Mouse (Mus musculus) cerebellum, postnatal 36 days (tissue): ENCODE data around the gene Aars.
"Not testable (repeated sequence)": the region's sequence is repeated elsewhere in the genome, so short reads cannot be mapped to it uniquely, and the experiment has no call there.

ENCODE experiments used
- DNase-seq, 2 experiments: peaks; one replicate each; pipeline ENCODE4 v3.0.0; 2021 to 2022; ENCODE audit warnings: mixed read lengths in 2 of 2

Gene Aars

DNA sequence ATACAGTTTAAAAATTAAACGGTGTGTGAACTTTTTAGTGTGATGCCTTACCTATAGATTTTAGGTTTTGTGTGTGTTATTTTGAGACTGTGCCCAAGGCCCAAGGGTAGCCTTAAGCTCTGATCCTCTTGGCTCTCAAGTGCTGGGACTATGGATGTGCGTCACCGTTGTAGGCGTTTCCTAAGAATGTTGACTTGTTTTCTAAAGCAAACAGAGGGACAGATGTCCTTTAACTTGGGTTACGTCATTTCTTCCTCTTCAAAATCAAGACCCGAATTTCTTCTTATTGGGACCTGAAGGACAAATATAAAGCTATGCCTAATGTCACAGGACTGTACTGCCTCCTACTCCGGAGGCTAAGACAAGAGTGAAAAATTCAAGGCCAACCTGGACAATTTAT is at the start of gene Aars:
Gene Aars (plus strand): TSS at position 229 of the 400 bp plus-strand sequence.
- DNase-seq: no peak

DNA sequence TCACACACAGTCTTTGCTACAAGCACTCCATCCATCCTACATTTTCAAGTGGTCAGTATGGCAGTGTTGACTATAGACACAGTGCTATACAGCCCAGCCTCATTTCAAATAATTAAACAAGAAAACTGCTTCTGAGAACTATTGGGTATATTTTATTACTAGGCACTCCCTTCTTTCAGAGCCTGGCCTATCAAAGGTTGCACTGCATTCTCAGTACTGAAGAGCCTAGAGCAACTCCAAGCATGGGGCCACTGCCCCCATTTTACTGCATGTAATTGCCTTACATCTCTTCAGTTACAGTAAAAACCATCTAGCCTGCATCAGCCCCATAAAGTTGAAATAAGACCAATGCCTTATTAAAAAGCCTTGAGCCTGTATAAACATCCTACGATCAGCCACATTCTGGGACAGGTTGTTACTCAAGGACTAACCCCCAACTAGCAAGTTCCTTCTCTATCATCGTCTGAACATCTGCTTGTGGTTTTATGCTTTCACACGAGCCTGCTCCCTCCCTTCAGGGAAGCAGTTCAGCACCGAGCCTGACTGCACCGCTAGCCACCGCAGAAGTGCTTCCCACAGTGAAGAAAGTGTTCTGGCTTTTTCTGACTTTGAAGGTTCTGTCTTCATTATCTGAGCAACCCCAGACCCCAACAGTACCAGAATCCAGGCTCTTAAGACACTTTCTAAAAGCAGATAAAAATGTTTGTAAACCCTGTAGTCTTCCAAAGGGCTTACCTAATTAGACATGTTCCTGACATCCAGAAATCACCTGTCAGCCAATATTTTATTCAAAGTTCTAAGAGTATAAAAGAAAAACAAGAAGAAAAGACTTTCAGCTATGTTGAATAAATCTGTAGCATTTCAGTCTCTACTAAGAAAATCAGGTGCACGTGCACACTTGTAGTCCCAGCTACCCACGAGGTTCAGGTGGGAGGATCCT is 44.9 kb upstream of the Aars start:
- no peak for DNase-seq

DNA sequence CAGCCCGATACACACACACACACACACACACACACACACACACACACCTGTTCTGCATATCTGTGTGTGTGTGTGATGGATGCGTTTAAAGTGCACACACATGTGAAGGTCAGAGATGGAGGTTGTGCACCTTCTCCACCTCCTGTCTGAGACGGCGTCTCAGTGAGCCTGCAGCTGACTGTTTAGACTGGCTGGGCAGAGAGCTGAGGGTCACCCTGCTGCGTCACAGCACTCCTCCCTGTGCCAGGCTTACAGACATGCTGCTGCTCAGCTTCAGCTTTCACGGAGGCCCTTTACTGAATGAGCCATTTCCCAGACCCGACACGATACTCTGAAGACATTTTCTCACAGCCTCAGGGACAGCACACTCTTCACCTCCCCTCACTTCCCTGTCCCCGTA is 42.9 kb upstream of the Aars start:
- DNase-seq: no peak

DNA sequence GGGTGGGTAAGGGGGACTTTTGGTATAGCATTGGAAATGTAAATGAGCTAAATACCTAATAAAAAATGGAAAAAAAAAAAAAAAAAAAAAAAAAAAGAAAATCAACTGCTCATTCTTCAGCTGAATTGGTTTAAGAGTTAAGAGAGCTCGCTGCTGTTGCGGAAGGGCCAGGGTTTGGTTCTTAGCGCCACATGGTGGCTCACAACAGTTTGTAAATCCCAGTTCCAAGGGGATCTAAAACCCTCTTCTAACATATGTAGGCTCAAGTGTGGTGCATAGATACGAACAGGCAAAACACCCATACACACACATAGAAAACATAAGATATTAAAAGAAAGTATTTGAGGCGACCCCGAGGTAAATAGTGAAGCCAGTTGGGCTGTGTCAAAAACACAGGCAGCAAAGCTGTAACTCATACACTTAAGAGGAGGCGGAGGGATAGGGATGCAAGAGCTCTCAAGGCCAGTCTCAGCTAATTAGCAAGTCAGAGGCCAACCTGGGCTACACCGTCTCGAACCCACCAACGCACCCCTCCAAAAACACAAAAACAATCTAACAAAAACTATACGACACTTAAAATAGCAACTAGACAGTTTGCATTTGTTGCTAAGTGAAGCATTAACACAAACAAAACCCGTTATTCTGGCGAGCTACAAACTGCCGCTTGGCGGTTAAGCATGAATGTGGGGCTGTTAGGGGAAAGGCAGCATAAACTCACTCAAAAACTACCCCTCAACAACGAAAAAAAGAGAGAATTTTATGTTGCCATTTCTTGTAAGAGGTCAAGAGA is 36.1 kb upstream of the Aars start:
- DNase-seq: no peak

- peak; percentile 89 to 90 for DNase-seq
Measured at GRCm38 (mm10) chr8:110997547-110998531, 35.1 kb upstream of the Aars start, which contains the start of gene Ddx19a. Ddx19a (minus strand) TSS chr8:110997800.

GRCm38 (mm10) chr8:111010230-111010991 is 22.5 kb upstream of the Aars start:
- not testable (repeated sequence) for DNase-seq

- not testable (repeated sequence) for DNase-seq
Measured at GRCm38 (mm10) chr8:111026609-111027008, 6.3 kb upstream of the Aars start.

DNA sequence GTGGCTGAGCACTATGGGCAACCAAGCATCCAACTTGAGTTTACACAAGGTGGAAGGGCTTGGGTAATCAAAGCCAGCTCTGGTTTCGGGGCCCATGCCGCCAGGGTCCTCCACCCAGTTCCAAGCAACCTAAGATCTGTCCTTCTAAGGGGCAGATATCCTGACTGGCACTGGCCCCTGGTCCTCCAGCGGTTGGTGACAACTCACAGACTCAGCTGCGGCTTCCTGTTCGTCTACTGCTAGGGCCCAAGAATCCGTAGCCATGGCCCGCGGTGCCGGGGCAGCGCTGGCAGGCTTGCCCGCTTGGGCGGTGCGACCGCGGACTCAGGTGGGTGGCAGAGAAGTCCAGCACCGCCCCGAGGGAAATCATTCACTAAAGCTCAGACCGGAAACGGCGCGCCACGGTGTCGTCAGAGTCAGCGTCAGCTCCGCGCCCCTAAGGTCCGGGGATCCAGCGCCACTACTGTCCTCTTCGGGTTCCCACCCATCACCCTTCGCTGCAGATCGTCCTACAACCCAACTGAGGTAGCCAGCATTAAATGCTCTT is 5.5 kb upstream of the Aars start:
- peak; percentile 88 to 89 for DNase-seq

DNA sequence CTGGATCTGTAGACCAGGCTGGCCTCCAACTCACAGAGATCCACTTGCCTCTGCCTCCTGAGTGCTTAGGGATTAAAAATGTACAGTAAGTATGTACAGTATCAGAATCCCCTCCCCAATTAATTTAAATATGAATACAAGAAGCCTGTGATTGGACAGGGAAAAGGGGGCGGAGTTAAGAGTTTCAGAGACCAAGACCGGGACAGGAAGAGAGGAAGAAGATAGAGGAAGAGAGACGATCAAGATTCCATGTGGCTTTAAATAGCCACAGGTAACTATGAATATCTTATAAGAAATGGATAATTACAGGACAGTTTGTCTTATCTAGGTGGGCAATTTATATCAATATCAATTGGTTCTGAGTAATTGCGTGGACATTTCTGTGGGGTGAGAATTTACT is 3.4 kb upstream of the Aars start:
- DNase-seq: no peak

- no peak for DNase-seq
Measured at GRCm38 (mm10) chr8:111030045-111030444, 2.9 kb upstream of the Aars start.

DNA sequence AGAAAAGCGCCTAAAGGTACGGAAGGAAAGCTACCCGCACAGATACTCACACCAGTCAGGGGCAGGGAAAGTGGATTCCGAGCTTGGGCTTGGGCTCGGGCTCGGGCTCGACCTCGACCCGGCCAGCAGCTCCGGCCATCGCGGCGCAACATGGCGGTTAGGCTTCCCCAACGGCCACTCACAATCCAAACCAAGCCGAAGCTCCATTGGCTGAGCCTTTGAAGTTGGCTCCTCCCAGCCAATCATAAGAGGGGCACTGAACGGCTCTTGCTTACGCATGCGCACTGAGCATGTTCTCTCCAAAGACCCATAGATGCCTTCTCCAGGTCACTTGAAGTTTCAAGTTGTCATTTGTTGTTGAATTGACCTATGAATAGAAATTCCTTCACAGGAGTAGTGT is 1.4 kb upstream of the Aars start, which contains the start of gene Ddx19b:
Gene Ddx19b (minus strand): TSS at position 180 of the 400 bp plus-strand sequence.
- DNase-seq: no peak

GRCm38 (mm10) chr8:111033482-111034215 is 705 bp downstream of the Aars start:
- DNase-seq: peak; percentile 95 to 98

GRCm38 (mm10) chr8:111034276-111034675 is 1.3 kb downstream of the Aars start:
- DNase-seq: peak; percentile 38 to 45

DNA sequence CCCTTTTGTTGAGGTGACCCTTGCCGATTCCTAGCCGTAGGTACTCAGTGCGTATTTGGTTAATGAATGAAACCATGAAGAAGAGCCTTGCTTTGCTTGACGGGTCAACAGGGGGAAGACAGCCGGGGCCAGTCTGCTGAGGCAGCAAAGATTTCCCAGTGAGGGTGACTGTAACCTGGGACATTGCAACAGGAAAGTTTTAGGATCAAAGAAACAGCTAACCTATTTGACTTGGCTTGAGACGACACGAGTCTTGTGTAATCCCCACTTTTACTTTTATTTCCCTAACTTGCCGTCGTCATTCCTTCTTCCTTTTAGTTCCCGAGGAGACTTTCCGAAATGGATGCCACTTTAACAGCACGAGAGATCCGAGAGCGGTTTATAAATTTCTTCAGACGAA is 3.6 kb downstream of the Aars start:
- no peak for DNase-seq

- no peak for DNase-seq
Measured at GRCm38 (mm10) chr8:111042546-111042945, 9.6 kb downstream of the Aars start.

DNA sequence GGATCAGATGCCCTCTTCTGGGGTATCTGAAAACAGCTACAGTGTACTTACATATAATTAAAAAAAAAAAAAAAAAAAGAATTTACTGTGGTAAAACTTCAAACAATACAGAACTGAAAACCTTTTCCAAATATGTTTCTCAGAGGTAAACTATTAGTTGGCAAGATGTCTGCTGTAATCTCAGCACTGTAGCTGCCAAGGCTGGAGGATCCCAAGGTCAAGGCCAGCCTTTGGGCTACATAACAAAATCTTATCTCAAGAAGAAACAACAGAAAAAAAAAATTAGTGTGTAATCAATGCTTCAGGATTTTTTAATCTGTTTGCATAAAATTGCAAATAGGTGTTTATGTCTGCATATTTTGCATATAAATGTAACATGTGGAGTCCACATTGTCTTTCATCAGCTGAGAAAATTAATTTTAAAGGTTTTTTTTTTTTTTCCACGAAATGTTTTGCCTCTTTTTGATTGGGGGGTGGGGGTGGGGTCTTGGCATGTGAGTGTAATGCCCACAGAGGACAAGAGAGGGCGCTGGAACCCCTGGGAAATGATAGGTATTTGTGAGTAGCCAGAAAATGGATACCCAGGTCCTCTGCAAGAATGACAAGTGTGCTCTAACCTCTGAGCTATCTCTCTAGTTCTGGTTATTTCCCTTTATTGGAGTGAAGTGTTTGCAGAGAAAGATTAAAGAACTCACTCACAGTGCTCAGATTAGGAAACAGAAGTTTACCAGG is 11.2 kb downstream of the Aars start:
- no peak for DNase-seq

DNA sequence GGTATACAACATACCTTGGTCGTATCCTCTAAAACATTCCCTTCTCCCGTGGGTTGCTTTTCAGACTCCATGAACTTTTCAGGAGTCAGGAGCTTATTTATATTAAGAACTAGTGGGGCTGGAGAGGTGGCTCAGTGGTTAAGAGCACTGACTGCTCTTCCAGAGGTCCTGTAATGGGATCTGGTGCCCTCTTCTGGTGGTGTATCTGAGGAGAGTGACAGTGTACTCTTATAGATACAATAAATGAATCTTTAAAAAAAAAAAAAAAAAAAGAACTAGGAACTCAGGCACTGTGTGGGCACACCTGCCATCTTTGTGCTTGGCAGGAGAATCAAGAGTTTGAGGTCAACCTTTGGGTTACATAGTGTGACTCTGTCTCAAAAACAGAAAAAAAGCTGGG is 15.8 kb downstream of the Aars start:
- no peak for DNase-seq

- DNase-seq: no peak
Measured at GRCm38 (mm10) chr8:111049106-111049505, 16.2 kb downstream of the Aars start.

GRCm38 (mm10) chr8:111053827-111054518 is 21.0 kb downstream of the Aars start:
- DNase-seq: no peak
